Mouse (Mus musculus): ENCODE measurements at regions not wholly inside any gene's neighbourhood (a gene's known extent, or its start where the extent isn't known, plus 50 kb on each side); places are given as distances from the start of the nearest gene placed in this dataset.

- TF ChIP-seq CTCF (IDR thresholded peaks at IDR 0.05; ENCODE audit: control insufficient read depth, insufficient read depth, insufficient read length) (no peak), CEBPB (IDR thresholded peaks at IDR 0.05; ENCODE audit: low read depth) (no peak), MYOG (IDR thresholded peaks at IDR 0.05; ENCODE audit: control insufficient read depth, extremely low read depth, insufficient read length) (no peak), MAX (IDR thresholded peaks at IDR 0.05) (no peak), FOSL1 (IDR thresholded peaks at IDR 0.05; ENCODE audit: insufficient read depth, low read length, poor library complexity, severe bottlenecking) (no peak)
These were observed 809.2 kb downstream of the Robo1 start for GRCm38 (mm10) chr16:73117338-73117737.
